Mouse (Mus musculus) left cerebral cortex, postnatal 36 days (tissue): Measurements from ENCODE around the gene Rev1. TPM values are rescaled to one million over a fixed set of nuclear protein-coding genes. Genes with fewer than 3 reads are reported as not detected.

Source experiments
- total RNA-seq, 2 experiments: library from RNA; stranded (reverse); gene quantifications; 2 replicates each; pipeline ENCODE4 v1.2.3; 2021

Rev1 gene
- total RNA-seq, 2 experiments from 2014 or later: 33.6 to 42.2 TPM

Other genes starting within 250 kb of the Rev1 start
- gene Mitd1, start 239.4 kb downstream of the Rev1 start, total RNA-seq: 10 to 100 TPM in 1 of 2 experiments, 1 to 10 TPM in 1; 9.1 to 10.5 TPM
- gene Mrpl30, start 239.3 kb downstream of the Rev1 start, total RNA-seq: 100 to 1,000 TPM; 125 to 137 TPM
- gene Lyg2, start 213.3 kb downstream of the Rev1 start, total RNA-seq: not detected
- gene Lyg1, start 172.0 kb downstream of the Rev1 start, total RNA-seq: not detected
- 10 to 100 TPM; 61.1 to 61.4 TPM for gene Txndc9, start 131.9 kb downstream of the Rev1 start, total RNA-seq
- gene Eif5b, start 131.8 kb downstream of the Rev1 start, total RNA-seq: 10 to 100 TPM; 33.0 to 40.3 TPM